Mouse (Mus musculus): ENCODE measurements around the gene Mettl2. TPM values are rescaled to one million over a fixed set of nuclear protein-coding genes. Genes with fewer than 3 reads are reported as not detected.

The Mettl2 gene
- polyA plus RNA-seq, 1 experiment from 2014 or later = 31.9 TPM

DNA sequence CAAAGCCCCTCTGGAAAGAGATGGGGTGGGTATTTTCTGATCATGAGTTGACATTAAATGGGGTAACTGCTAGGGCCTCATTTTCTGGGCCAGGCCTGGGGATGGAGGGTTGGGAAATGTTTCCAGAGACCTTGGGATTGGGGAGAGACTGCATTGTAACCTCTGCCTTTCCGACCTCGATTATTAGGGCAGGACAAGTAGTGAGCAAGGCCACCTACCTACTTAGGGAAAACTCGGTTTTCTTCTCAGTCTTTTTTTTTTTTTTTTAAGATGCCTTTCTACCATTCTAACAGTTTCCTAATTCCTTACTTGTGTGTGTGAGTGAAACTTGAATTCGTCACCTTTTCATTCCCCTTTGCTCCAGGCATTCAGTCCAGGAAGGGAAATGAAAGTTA is 56.2 kb downstream of the Mettl2 start:
- H3K4me3 ChIP-seq = peak overlapping the region; percentile 93
- H3K4me2 ChIP-seq = peak overlapping the region; percentile 70
- ATAC-seq = no peak
- WGBS = 5% methylated on average over 4 of the region's 4 CpGs
- no peaks in the 10 kb centered on the region for H3K27me3 ChIP-seq
- peaks cover 22% of the 10 kb centered on the region for H3K4me1 ChIP-seq
- H3K27ac ChIP-seq = peak overlapping the region; percentile 93
- no peaks in the 10 kb centered on the region for H3K9me3 ChIP-seq (replicated peaks)
- peak overlapping the region; percentile 99 for H3K9ac ChIP-seq
- peaks cover 24% of the 10 kb centered on the region for H3K36me3 ChIP-seq (ENCODE audit: poor library complexity, severe bottlenecking)

DNA sequence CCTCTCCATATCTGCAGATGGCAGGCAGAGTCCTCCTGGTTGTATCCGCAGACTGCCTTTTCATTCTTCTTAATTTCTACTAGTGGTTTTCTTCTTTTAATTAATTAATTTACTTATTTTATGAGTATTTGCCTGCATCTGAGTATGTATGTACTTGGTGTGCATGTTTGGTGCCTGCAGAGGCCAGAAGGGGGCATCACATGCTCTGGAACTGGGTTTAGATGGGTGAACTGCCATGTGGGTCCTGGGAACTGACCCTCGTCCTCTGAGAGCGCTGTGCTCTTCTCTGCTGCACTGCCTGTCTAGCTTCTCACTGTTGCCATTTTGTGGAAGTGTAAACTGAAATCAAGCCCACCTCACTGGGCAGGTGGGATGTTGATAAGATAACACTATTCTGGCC is 58.5 kb downstream of the Mettl2 start:
- H3K4me3 ChIP-seq = no peak overlapping the region
- no peak overlapping the region for H3K27ac ChIP-seq
- WGBS = 91% methylated on average over 3 of the region's 3 CpGs
- H3K4me2 ChIP-seq = no peak overlapping the region
- no peak overlapping the region for H3K9ac ChIP-seq
- no peaks in the 10 kb centered on the region for H3K27me3 ChIP-seq
- no peak for ATAC-seq
- H3K36me3 ChIP-seq (ENCODE audit: poor library complexity, severe bottlenecking) = peaks cover 18% of the 10 kb centered on the region
- H3K4me1 ChIP-seq = peaks cover 16% of the 10 kb centered on the region
- no peaks in the 10 kb centered on the region for H3K9me3 ChIP-seq (replicated peaks)

Other genes starting within 250 kb of the Mettl2 start
- gene Efcab3, start 62.8 kb upstream of the Mettl2 start, polyA plus RNA-seq (2015; fragmentation: Nextera tagmentation; extraction: Ambion mirVana) = not detected in 2 replicates
- not detected in 2 replicates for gene Gm10842, start 20.5 kb downstream of the Mettl2 start, polyA plus RNA-seq (2015; fragmentation: Nextera tagmentation; extraction: Ambion mirVana)
- gene Tlk2, start 52.4 kb downstream of the Mettl2 start, polyA plus RNA-seq (2015; fragmentation: Nextera tagmentation; extraction: Ambion mirVana) = 19.3 and 21.0 TPM in 2 replicates
- gene Mrc2, start 166.2 kb downstream of the Mettl2 start, polyA plus RNA-seq (2015; fragmentation: Nextera tagmentation; extraction: Ambion mirVana) = 4.5 and 6.3 TPM in 2 replicates

All from forebrain, embryonic 13.5 days (tissue).